Mouse (Mus musculus): ENCODE measurements around the gene Cep19.

GRCm38 (mm10) chr16:32068389-32069300 is 31.0 kb upstream of the Cep19 start:
- TF ChIP-seq CTCF (IDR thresholded peaks at IDR 0.05; ENCODE audit: control insufficient read depth, insufficient read depth, low read length) (no peak), POLR2A (IDR thresholded peaks at IDR 0.05; ENCODE audit: borderline replicate concordance, control insufficient read depth, low read depth, low read length) (no peak)

All from bone marrow, adult 2 months (tissue).